Mouse (Mus musculus) embryonic facial prominence, embryonic 15.5 days (tissue): ENCODE data around the gene Fras1. TPM values are rescaled to one million over a fixed set of nuclear protein-coding genes. Genes with fewer than 3 reads are reported as not detected.

ENCODE experiments used
- ATAC-seq: fragments of 200-750 bp; cut with Nextera tagmentation; 2 replicates; pipeline ENCODE4 v1.8.0; 2017; ENCODE audit warnings: low read depth, moderate TSS enrichment; ENCODE audit not compliant: insufficient number of reproducible peaks, low FRiP score, low TSS enrichment
- H3K27ac ChIP-seq: fragments of 300-500 bp; sonication (generic); replicated peaks from 2 replicates; pipeline ENCODE4 v1.5.1; 2015; ENCODE audit warnings: mild to moderate bottlenecking, inconsistent platforms
- H3K27me3 ChIP-seq: fragments of 300-500 bp; sonication (generic); 2 replicates; pipeline ENCODE4 v1.6.1; 2015; ENCODE audit warnings: inconsistent platforms
- H3K36me3 ChIP-seq: fragments of 300-500 bp; sonication (generic); 2 replicates; pipeline ENCODE4 v1.6.1; 2015; ENCODE audit warnings: mild to moderate bottlenecking, inconsistent platforms
- H3K4me1 ChIP-seq: fragments of 300-500 bp; sonication (generic); 2 replicates; pipeline ENCODE4 v1.6.1; 2015; ENCODE audit warnings: inconsistent platforms
- H3K4me2 ChIP-seq: fragments of 300-500 bp; sonication (generic); replicated peaks from 2 replicates; pipeline ENCODE4 v1.6.1; 2015; ENCODE audit warnings: mild to moderate bottlenecking, inconsistent platforms
- H3K4me3 ChIP-seq: fragments of 300-500 bp; sonication (generic); replicated peaks from 2 replicates; pipeline ENCODE4 v1.5.1; 2015; ENCODE audit warnings: mild to moderate bottlenecking, inconsistent platforms
- H3K9ac ChIP-seq: fragments of 300-500 bp; sonication (generic); 2 replicates; pipeline ENCODE4 v1.6.1; 2015; ENCODE audit warnings: inconsistent platforms
- H3K9me3 ChIP-seq: fragments of 300-500 bp; sonication (generic); replicated peaks from 2 replicates; pipeline ENCODE4 v1.6.1; 2016; ENCODE audit warnings: inconsistent platforms
- WGBS: fragments of 180-500 bp; shearing (Covaris S2); methylation state at CpG from one replicate; pipeline ENCODE4 v1.1.7; 2015; 5-methylcytosine and 5-hydroxymethylcytosine counted together
- polyA plus RNA-seq: library from polyadenylated mRNA; unstranded; fragments of >200 nt; fragmentation: Nextera tagmentation; extraction: Ambion mirVana; gene quantifications from 2 replicates; pipeline ENCODE4 v1.2.1, GENCODE M21; 2015

Gene Fras1
- polyA plus RNA-seq = 18.7 and 19.8 TPM in 2 replicates

- Histone ChIP-seq H3K36me3 (no peaks in the 10 kb centered on the region), H3K27ac (peak within 1 kb of the TSS; percentile 78), H3K4me3 (peak within 1 kb of the TSS; percentile 67), H3K9me3 (no peaks in the 10 kb centered on the region), H3K27me3 (no peaks in the 10 kb centered on the region), H3K9ac (peak within 1 kb of the TSS; percentile 57), H3K4me1 (peaks cover 21% of the 10 kb centered on the region), H3K4me2 (peak within 1 kb of the TSS; percentile 93)
- ATAC-seq = peak; percentile 41; the same call in 1 of the 2 replicates
- under 1% methylated on average over 16 of the region's 16 CpGs for WGBS
Observed at GRCm38 (mm10) chr5:96373567-96373985, at the start of gene Fras1. Gene Fras1, plus strand, starts transcription at chr5:96373955.

- Histone ChIP-seq H3K4me3 (no peak overlapping the region), H3K4me2 (no peak overlapping the region), H3K27ac (no peak overlapping the region), H3K4me1 (peaks cover 7% of the 10 kb centered on the region; the same call in 1 of the 2 replicates), H3K27me3 (no peaks in the 10 kb centered on the region), H3K9me3 (no peaks in the 10 kb centered on the region), H3K9ac (no peak overlapping the region), H3K36me3 (no peaks in the 10 kb centered on the region)
- 77% methylated on average over 25 of the region's 25 CpGs for WGBS
- ATAC-seq = no peak
Observed at GRCm38 (mm10) chr5:96331048-96331737, 42.6 kb upstream of the Fras1 start.

GRCm38 (mm10) chr5:96331738-96332070 lies 42.1 kb upstream of the Fras1 start:
- Histone ChIP-seq H3K9me3 (no peaks in the 10 kb centered on the region), H3K4me2 (no peak overlapping the region), H3K27ac (no peak overlapping the region), H3K27me3 (no peaks in the 10 kb centered on the region), H3K36me3 (no peaks in the 10 kb centered on the region), H3K4me1 (peaks cover 7% of the 10 kb centered on the region; the same call in 1 of the 2 replicates), H3K4me3 (no peak overlapping the region), H3K9ac (no peak overlapping the region)
- ATAC-seq = no peak
- 47% methylated on average over 5 of the region's 5 CpGs for WGBS

GRCm38 (mm10) chr5:96333963-96334362 lies 39.8 kb upstream of the Fras1 start:
- Histone ChIP-seq H3K4me2 (no peak overlapping the region), H3K9ac (no peak overlapping the region), H3K27ac (no peak overlapping the region), H3K9me3 (no peaks in the 10 kb centered on the region), H3K4me1 (peaks cover 7% of the 10 kb centered on the region; the same call in 1 of the 2 replicates), H3K4me3 (no peak overlapping the region), H3K27me3 (no peaks in the 10 kb centered on the region), H3K36me3 (no peaks in the 10 kb centered on the region)
- WGBS = 64% methylated on average over 3 of the region's 3 CpGs
- no peak for ATAC-seq

- Histone ChIP-seq H3K4me3 (no peak overlapping the region), H3K36me3 (no peaks in the 10 kb centered on the region), H3K9ac (no peak overlapping the region), H3K27ac (no peak overlapping the region), H3K9me3 (no peaks in the 10 kb centered on the region), H3K4me1 (no peaks in the 10 kb centered on the region), H3K4me2 (no peak overlapping the region), H3K27me3 (no peaks in the 10 kb centered on the region)
- 85% methylated on average over 6 of the region's 6 CpGs for WGBS
- ATAC-seq = no peak
Observed at GRCm38 (mm10) chr5:96340564-96340963, 33.2 kb upstream of the Fras1 start.

- no peak overlapping the region for H3K4me3 ChIP-seq
- no peaks in the 10 kb centered on the region for H3K27me3 ChIP-seq
- no peak overlapping the region for H3K4me2 ChIP-seq
- no peak for ATAC-seq
- H3K9ac ChIP-seq = no peak overlapping the region
- 23% methylated on average over 2 of the region's 2 CpGs for WGBS
- H3K4me1 ChIP-seq = no peaks in the 10 kb centered on the region
- no peaks in the 10 kb centered on the region for H3K9me3 ChIP-seq
- no peak overlapping the region for H3K27ac ChIP-seq
- H3K36me3 ChIP-seq = no peaks in the 10 kb centered on the region
Observed at GRCm38 (mm10) chr5:96344983-96345382, 28.8 kb upstream of the Fras1 start.

GRCm38 (mm10) chr5:96351963-96352362 lies 21.8 kb upstream of the Fras1 start:
- no peak for ATAC-seq
- Histone ChIP-seq H3K4me1 (no peaks in the 10 kb centered on the region), H3K27ac (no peak overlapping the region), H3K9ac (no peak overlapping the region), H3K27me3 (no peaks in the 10 kb centered on the region), H3K9me3 (no peaks in the 10 kb centered on the region; the same call in 1 of the 2 replicates), H3K4me3 (no peak overlapping the region), H3K36me3 (no peaks in the 10 kb centered on the region), H3K4me2 (no peak overlapping the region)

GRCm38 (mm10) chr5:96363950-96364349 lies 9.8 kb upstream of the Fras1 start:
- Histone ChIP-seq H3K27me3 (no peaks in the 10 kb centered on the region), H3K4me3 (no peak overlapping the region), H3K27ac (no peak overlapping the region), H3K9me3 (no peaks in the 10 kb centered on the region), H3K36me3 (no peaks in the 10 kb centered on the region), H3K4me1 (no peaks in the 10 kb centered on the region), H3K9ac (no peak overlapping the region), H3K4me2 (no peak overlapping the region)
- no peak for ATAC-seq
- WGBS = 53% methylated on average over 4 of the region's 4 CpGs

- 78% methylated on average over 5 of the region's 5 CpGs for WGBS
- Histone ChIP-seq H3K27me3 (no peaks in the 10 kb centered on the region), H3K36me3 (no peaks in the 10 kb centered on the region), H3K9me3 (no peaks in the 10 kb centered on the region), H3K4me1 (no peaks in the 10 kb centered on the region), H3K27ac (no peak overlapping the region), H3K4me2 (no peak overlapping the region), H3K4me3 (no peak overlapping the region), H3K9ac (no peak overlapping the region)
- no peak for ATAC-seq
Observed at GRCm38 (mm10) chr5:96365590-96365989, 8.2 kb upstream of the Fras1 start.

- no peak for ATAC-seq
- no peaks in the 10 kb centered on the region for H3K27me3 ChIP-seq
- no peaks in the 10 kb centered on the region for H3K4me1 ChIP-seq
- H3K9me3 ChIP-seq = no peaks in the 10 kb centered on the region
- no peaks in the 10 kb centered on the region for H3K36me3 ChIP-seq
- no peak overlapping the region for H3K9ac ChIP-seq
- H3K27ac ChIP-seq = no peak overlapping the region
- no peak overlapping the region for H3K4me2 ChIP-seq
- H3K4me3 ChIP-seq = no peak overlapping the region
Observed at GRCm38 (mm10) chr5:96367260-96367659, 6.5 kb upstream of the Fras1 start.

- H3K4me3 ChIP-seq = peak overlapping the region; percentile 67
- no peaks in the 10 kb centered on the region for H3K36me3 ChIP-seq
- no peak overlapping the region for H3K9ac ChIP-seq
- WGBS = 26% methylated on average over 6 of the region's 6 CpGs
- no peaks in the 10 kb centered on the region for H3K9me3 ChIP-seq
- peak overlapping the region; percentile 78; the same call in 1 of the 2 replicates for H3K27ac ChIP-seq
- no peak for ATAC-seq
- H3K4me2 ChIP-seq = peak overlapping the region; percentile 93
- H3K4me1 ChIP-seq = peaks cover 21% of the 10 kb centered on the region
- H3K27me3 ChIP-seq = no peaks in the 10 kb centered on the region
Observed at GRCm38 (mm10) chr5:96373106-96373505, 649 bp upstream of the Fras1 start.
